Mouse (Mus musculus) heart, postnatal 0 days (tissue): ENCODE measurements at regions not wholly inside any gene's neighbourhood (a gene's known extent, or its start where the extent isn't known, plus 50 kb on each side); places are given as distances from the start of the nearest gene placed in this dataset.

Experiments
- ATAC-seq: fragments of 200-750 bp; cut with Nextera tagmentation; 2 replicates; pipeline ENCODE4 v1.8.0; 2017; ENCODE audit warnings: low read depth, moderate number of reproducible peaks, moderate library complexity; ENCODE audit not compliant: insufficient read depth
- DNase-seq: peaks from one replicate; pipeline ENCODE4 v3.0.0-alpha.2; 2016; ENCODE audit warnings: low spot score
- H3K27ac ChIP-seq: fragments of 300-500 bp; sonication (generic); 2 replicates; pipeline ENCODE4 v1.5.1; 2014; ENCODE audit warnings: low read depth, mild to moderate bottlenecking
- H3K27me3 ChIP-seq: fragments of 300-500 bp; sonication (generic); 2 replicates; pipeline ENCODE4 v1.6.1; 2014; ENCODE audit warnings: low read length, mixed read lengths; ENCODE audit not compliant: control insufficient read depth, insufficient read depth
- H3K36me3 ChIP-seq: fragments of 300-500 bp; sonication (generic); replicated peaks from 2 replicates; pipeline ENCODE4 v1.6.1; 2014; ENCODE audit warnings: low read length, mixed read lengths; ENCODE audit not compliant: control insufficient read depth, insufficient read depth
- H3K4me1 ChIP-seq: fragments of 300-500 bp; sonication (generic); 2 replicates; pipeline ENCODE4 v1.6.1; 2014; ENCODE audit warnings: antibody characterized with exemption; ENCODE audit not compliant: control insufficient read depth, insufficient read depth
- H3K4me2 ChIP-seq: fragments of 300-500 bp; sonication (generic); 2 replicates; pipeline ENCODE4 v1.6.1; 2014; ENCODE audit warnings: low read depth, mild to moderate bottlenecking, low read length, moderate library complexity
- H3K4me3 ChIP-seq: fragments of 300-500 bp; sonication (generic); 2 replicates; pipeline ENCODE4 v1.5.1; 2014; ENCODE audit warnings: low read depth, low read length
- H3K9ac ChIP-seq: fragments of 300-500 bp; sonication (generic); replicated peaks from 2 replicates; pipeline ENCODE4 v1.6.1; 2014; ENCODE audit warnings: low read depth, low read length, mixed read lengths
- H3K9me3 ChIP-seq: fragments of 300-500 bp; sonication (generic); replicated peaks from 2 replicates; pipeline ENCODE4 v1.6.1; 2016; ENCODE audit warnings: low read length; ENCODE audit not compliant: control insufficient read depth
- CTCF ChIP-seq: IDR thresholded peaks from 2 replicates; pipeline ENCODE4 v1.5.1; 2016; ENCODE audit warnings: antibody characterized with exemption, control low read depth, low read depth
- EP300 ChIP-seq: IDR thresholded peaks from 2 replicates; pipeline ENCODE4 v1.6.1; 2016; ENCODE audit warnings: antibody characterized with exemption, low read depth
- WGBS: fragments of 180-500 bp; shearing (Covaris S2); extraction: QIAGEN DNeasy Blood & Tissue Kit; methylation state at CpG from one replicate; pipeline ENCODE4 v1.1.7; 2014; 5-methylcytosine and 5-hydroxymethylcytosine counted together

- Histone ChIP-seq H3K4me1 (no peaks in the 10 kb centered on the region), H3K9ac (no peak overlapping the region), H3K27ac (no peak overlapping the region), H3K27me3 (no peaks in the 10 kb centered on the region), H3K9me3 (no peaks in the 10 kb centered on the region), H3K4me3 (no peak overlapping the region), H3K4me2 (no peak overlapping the region), H3K36me3 (no peaks in the 10 kb centered on the region)
- WGBS, result 45% methylated on average over 2 of the region's 2 CpGs
- DNase-seq (no peak), ATAC-seq (no peak)
- TF ChIP-seq EP300 (no peak), CTCF (no peak)
These were observed 173.8 kb upstream of the Smc2 start for GRCm38 (mm10) chr4:52265196-52265595.

DNA sequence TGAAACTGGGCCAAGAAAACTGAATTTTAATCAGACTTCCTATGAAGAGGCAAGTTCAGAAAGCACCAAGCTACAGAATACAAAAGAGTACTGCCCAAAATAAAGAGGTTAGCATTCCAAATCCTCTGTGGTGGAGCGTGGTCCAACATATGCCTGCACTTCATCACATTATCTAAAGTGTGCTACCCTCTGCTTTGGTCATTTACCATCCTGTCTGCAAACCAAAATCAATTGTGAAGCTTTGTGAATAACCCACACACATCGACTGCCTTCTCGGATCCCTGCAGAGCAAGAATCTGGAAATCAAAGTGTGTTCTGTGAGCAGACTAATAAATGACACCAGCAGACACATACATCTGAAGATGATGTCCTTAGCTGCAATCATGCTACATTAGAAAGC, 156.6 kb upstream of the Smc2 start:
- no peaks in the 10 kb centered on the region for H3K9me3 ChIP-seq
- no peak overlapping the region for H3K4me2 ChIP-seq
- H3K27me3 ChIP-seq, result no peaks in the 10 kb centered on the region
- H3K4me3 ChIP-seq, result no peak overlapping the region
- no peaks in the 10 kb centered on the region for H3K36me3 ChIP-seq
- TF ChIP-seq EP300, result no peak
- no peak for TF ChIP-seq CTCF
- 40% methylated on average over 3 of the region's 3 CpGs for WGBS
- no peak overlapping the region for H3K27ac ChIP-seq
- no peak overlapping the region for H3K9ac ChIP-seq
- no peak for DNase-seq
- no peak for ATAC-seq
- no peaks in the 10 kb centered on the region for H3K4me1 ChIP-seq

DNA sequence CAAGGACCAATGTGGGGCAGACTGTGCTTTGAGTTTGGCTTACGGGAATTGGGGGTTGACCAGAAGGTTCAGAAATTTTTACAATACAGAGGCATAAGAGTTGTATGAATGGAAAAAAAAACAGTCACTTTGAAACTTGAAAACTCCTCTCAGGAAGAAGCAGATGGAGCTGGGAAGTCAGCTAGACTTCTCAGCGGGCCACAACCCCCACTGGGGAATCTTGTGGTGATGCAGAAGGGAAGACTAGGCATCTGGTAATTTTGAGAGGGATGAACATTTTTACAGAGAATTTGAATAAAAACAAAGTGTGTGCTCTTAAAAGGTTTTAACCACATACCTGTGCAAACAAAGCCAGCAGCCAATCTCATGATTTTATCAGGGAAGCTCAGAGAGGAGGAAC, 154.1 kb upstream of the Smc2 start:
- WGBS, result 70% methylated on average over 2 of the region's 2 CpGs
- Histone ChIP-seq H3K4me3 (no peak overlapping the region), H3K4me1 (no peaks in the 10 kb centered on the region), H3K9me3 (no peaks in the 10 kb centered on the region), H3K27ac (no peak overlapping the region), H3K36me3 (no peaks in the 10 kb centered on the region), H3K4me2 (no peak overlapping the region), H3K27me3 (no peaks in the 10 kb centered on the region), H3K9ac (no peak overlapping the region)
- no peak for TF ChIP-seq CTCF
- no peak for TF ChIP-seq EP300
- ATAC-seq (no peak), DNase-seq (no peak)

DNA sequence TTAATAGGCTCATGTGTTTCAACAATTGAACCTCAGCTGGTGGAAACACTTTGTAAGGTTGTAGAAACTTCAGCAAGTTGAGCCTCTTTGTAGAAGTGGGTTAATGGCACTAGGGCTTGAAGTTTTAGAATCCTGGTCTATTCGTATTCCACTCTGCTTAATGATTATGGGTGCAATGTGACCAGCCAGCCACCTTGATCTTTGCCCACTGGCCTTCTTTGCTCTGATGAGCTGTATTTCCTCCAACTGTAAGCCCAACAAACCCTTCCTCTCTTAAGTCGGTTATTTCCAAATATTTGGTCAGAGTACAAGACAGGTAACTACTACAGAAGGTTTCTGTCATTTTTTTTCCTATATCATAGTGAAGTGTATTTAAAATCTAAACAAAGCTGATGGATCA, 145.4 kb upstream of the Smc2 start:
- 87% methylated on average over 2 of the region's 2 CpGs for WGBS
- Histone ChIP-seq H3K27ac (no peak overlapping the region), H3K9me3 (no peaks in the 10 kb centered on the region), H3K4me1 (no peaks in the 10 kb centered on the region), H3K4me3 (no peak overlapping the region), H3K27me3 (no peaks in the 10 kb centered on the region), H3K9ac (no peak overlapping the region), H3K4me2 (no peak overlapping the region), H3K36me3 (no peaks in the 10 kb centered on the region)
- ATAC-seq (no peak), DNase-seq (no peak)
- TF ChIP-seq CTCF (no peak), EP300 (no peak)

- 65% methylated on average over 3 of the region's 3 CpGs for WGBS
- Histone ChIP-seq H3K36me3 (no peaks in the 10 kb centered on the region), H3K4me1 (no peaks in the 10 kb centered on the region), H3K9me3 (no peaks in the 10 kb centered on the region), H3K27me3 (no peaks in the 10 kb centered on the region), H3K4me3 (no peak overlapping the region), H3K27ac (no peak overlapping the region), H3K9ac (no peak overlapping the region), H3K4me2 (no peak overlapping the region)
- ATAC-seq (no peak), DNase-seq (no peak)
- TF ChIP-seq EP300 (no peak), CTCF (no peak)
These were observed 139.8 kb upstream of the Smc2 start for GRCm38 (mm10) chr4:52299226-52299625.

DNA sequence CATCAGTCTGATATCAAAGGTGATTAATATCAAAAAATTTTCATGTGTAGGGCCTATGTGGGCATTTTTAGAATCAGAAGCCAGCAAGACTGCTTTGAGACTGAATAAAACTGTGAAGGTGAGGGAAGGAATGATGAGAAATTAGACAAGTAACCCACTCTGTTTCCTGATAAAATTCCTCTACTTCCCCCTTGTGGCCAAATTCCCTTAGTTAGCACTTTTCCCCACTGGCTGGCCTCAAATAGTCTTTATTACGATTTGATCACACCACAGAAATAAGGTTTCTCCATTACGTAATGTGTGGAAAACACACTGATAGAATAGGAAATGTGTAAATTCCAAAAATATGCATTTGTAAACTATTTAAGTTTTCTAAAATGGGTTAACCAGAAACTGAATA, 137.4 kb upstream of the Smc2 start:
- Histone ChIP-seq H3K27ac (no peak overlapping the region), H3K36me3 (no peaks in the 10 kb centered on the region), H3K4me3 (no peak overlapping the region), H3K9me3 (no peaks in the 10 kb centered on the region), H3K27me3 (no peaks in the 10 kb centered on the region), H3K9ac (no peak overlapping the region), H3K4me2 (no peak overlapping the region), H3K4me1 (no peaks in the 10 kb centered on the region)
- no peak for ATAC-seq
- 62% methylated on average over 2 of the region's 2 CpGs for WGBS
- TF ChIP-seq EP300, result no peak
- no peak for TF ChIP-seq CTCF
- no peak for DNase-seq
